Mouse (Mus musculus) cortical plate, adult 2 months (tissue): ENCODE measurements at regions not wholly inside any gene's neighbourhood (a gene's known extent, or its start where the extent isn't known, plus 50 kb on each side); places are given as distances from the start of the nearest gene placed in this dataset.

Experiments used
- CTCF ChIP-seq: fragments of 200-500 bp; IDR thresholded peaks from 2 replicates; pipeline ENCODE4 v1.5.1; 2011; ENCODE audit warnings: mild to moderate bottlenecking, control low read depth, low read length; ENCODE audit not compliant: insufficient read depth; ENCODE audit errors: extremely low read depth
- POLR2A ChIP-seq: fragments of 200-500 bp; IDR thresholded peaks from 2 replicates; pipeline ENCODE4 v1.6.1; 2011; ENCODE audit warnings: mild to moderate bottlenecking, low read length, control low read depth; ENCODE audit not compliant: insufficient read depth; ENCODE audit errors: extremely low read depth

DNA sequence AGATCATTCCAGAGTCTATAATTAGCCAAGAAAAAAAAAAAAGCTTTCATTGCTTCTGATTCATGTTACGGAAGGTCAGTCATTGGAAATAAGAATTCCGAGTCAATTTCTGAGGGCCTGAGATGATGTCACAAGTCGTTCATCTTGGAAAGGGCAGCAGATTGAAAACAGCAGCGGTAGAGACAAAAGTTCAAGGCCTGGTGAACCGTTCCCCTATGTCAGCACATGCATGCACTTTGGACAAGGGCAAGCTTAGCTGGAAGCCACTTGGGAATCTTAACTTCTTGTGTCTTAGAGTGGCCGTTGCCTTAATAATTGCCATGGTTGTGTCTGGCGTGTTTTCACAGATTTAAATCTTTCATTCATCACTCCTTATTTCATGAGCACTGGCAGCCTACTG is 65.6 kb upstream of the Fam13c start:
- TF ChIP-seq POLR2A (no peak), CTCF (no peak)
